Mouse (Mus musculus): Measurements from ENCODE around the gene Cdh16.

The Cdh16 gene

DNA sequence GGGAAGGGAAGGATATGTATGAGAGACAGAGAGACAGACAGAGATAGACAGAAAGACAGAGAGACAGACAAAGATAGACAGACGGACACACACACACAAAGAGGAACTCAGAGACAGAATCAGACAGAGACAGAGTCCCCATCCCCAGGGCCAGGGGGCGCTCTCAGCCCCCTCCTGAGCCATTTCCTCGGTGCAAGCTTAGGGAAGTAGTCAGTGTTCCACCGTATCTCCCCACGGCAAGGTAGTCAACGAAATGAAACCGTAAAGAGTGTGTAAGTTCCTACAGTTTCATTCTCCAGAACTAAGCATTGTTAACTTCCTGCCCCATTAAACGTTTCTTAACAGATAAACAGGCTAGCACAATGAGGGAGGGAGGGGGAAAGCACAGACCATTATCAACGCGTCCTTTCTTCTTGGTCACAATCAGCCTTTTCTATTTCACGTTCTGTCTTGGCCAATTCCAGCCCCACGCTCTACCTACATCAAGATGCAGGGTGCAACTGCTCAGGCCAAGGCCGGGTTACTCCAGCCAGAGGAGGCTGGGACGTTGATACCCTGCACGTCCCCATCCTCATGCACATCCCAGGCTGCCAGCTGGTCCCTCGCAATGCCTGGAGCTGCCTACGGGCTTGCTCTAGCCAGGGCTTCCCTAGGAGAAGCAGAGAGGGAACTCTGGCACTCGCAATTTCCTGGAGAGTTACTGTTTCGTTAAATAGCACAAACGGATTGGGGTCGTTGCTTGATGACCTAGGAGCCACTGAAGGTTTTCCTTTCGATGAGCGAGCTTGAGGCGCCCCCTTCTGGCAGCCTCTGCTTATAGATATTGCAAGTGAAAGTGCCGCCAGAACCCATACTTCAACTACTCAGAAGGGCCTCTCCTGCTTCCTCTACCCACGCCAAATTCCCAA is 53.5 kb downstream of the Cdh16 start:
- DNase-seq, result peak; percentile 91 to 94

- no peak for DNase-seq
Measured at GRCm38 (mm10) chr8:104569559-104569958, 54.6 kb downstream of the Cdh16 start.

- DNase-seq, result peak; percentile 16 to 18
Measured at GRCm38 (mm10) chr8:104565457-104565798, 58.8 kb downstream of the Cdh16 start.

DNA sequence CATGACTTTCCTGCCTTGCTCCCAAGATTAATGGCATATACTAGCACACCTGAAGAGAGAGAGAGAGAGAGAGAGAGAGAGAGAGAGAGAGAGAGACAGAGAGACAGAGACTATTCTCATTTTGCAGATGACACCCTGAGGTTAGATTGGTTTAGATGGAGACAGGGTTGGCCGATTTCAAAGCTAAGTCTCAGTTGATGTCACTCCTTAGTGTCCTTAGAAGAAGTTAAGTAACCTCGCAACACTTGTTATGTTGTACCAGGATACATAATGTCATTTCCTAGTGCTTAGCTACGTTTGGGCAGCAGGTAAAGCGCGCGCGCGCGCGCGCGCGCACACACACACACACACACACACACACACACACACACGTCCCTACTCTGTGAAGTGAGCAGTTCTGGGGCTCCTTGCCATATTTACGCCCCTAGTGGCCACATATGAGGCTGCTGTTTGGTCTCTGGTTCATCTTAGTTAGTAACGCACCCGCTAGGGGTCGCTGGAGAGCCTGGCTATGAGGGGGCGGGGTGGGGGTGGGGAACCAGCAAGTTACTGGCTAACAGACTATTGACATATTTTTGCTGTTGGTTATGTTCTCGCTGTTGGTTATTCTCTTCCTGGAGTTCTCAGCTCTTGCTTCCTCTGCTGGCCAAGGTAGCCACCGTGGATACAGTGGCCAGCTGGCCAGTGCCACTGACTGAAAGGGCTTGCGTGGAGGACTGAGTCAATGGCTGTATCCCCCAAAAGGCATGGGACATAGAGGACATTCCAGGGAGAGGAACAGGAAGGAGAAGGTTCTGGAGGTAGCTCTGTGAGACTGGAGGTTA is 59.4 kb downstream of the Cdh16 start:
- DNase-seq, result peak; percentile 87 to 93

GRCm38 (mm10) chr8:104560731-104561130 is 63.5 kb downstream of the Cdh16 start:
- DNase-seq, result no peak

DNA sequence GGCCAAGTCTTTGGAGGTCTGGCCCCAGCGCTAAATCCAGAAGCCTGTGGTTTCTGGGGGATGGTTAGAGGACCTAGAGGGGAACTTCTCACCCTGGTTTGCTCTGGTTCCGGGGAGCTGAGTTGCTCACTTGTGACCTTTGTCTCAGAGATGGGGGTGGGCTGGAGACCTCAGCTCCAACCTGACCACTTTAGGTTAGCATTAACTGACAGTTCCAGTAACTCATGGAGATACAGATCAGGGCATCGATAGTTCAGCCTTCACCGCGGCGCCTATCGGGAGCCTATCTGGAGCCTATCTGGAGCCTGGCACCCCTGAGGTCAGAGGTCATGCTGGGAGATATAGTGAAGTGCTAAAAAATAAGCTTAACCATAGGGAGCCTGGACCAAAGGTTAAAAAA is 67.0 kb downstream of the Cdh16 start:
- DNase-seq, result no peak

GRCm38 (mm10) chr8:104555191-104555590 is 69.0 kb downstream of the Cdh16 start:
- no peak for DNase-seq
